Mouse (Mus musculus) bone marrow, adult 2 months (tissue): ENCODE results near the gene Gab1. TPM values are rescaled to one million over a fixed set of nuclear protein-coding genes. Genes with fewer than 3 reads are reported as not detected.

Experiments used
- H3K27ac ChIP-seq: fragments of 200-500 bp; 2 replicates; pipeline ENCODE4 v1.5.1; 2012; ENCODE audit warnings: low read depth, mild to moderate bottlenecking, control low read depth, inconsistent platforms, low read length; ENCODE audit not compliant: control insufficient read depth, poor library complexity, insufficient read depth
- H3K4me1 ChIP-seq: fragments of 200-500 bp; 2 replicates; pipeline ENCODE4 v1.6.1; 2011; ENCODE audit warnings: low read length; ENCODE audit not compliant: control insufficient read depth, insufficient read depth
- H3K4me3 ChIP-seq: fragments of 200-500 bp; replicated peaks from 2 replicates; pipeline ENCODE3; 2011; ENCODE audit warnings: mild to moderate bottlenecking, low read depth, low read length, control low read depth; ENCODE audit not compliant: control insufficient read depth
- CTCF ChIP-seq: fragments of 200-500 bp; IDR thresholded peaks from 2 replicates; pipeline ENCODE4 v1.5.1; 2011; ENCODE audit warnings: low read length, control low read depth; ENCODE audit not compliant: control insufficient read depth, insufficient read depth
- POLR2A ChIP-seq: fragments of 200-500 bp; IDR thresholded peaks from 2 replicates; pipeline ENCODE4 v1.6.1; 2011; ENCODE audit warnings: low read depth, mild to moderate bottlenecking, control low read depth, low read length, borderline replicate concordance; ENCODE audit not compliant: control insufficient read depth
- WGBS: fragments of 180-500 bp; shearing (Covaris S2); methylation state at CpG from one replicate; pipeline ENCODE4 v1.1.7; 2018; 5-methylcytosine and 5-hydroxymethylcytosine counted together
- polyA plus RNA-seq: library from polyadenylated mRNA; stranded (reverse); fragments of >200 nt; gene quantifications from 2 replicates; pipeline ENCODE4 v1.2.4, GENCODE M21; 2011; ENCODE audit warnings: low replicate concordance; ENCODE audit not compliant: missing spikeins, insufficient read depth, insufficient read length

Gab1 gene
- polyA plus RNA-seq, 1 experiment = 13.6 TPM

- Histone ChIP-seq H3K4me1 (peaks cover 2% of the 10 kb centered on the region; the same call in 1 of the 2 replicates), H3K27ac (no peak overlapping the region), H3K4me3 (peak overlapping the region; percentile 24)
- no peak for TF ChIP-seq POLR2A
- TF ChIP-seq CTCF = no peak
- WGBS = 6% methylated on average over 6 of the region's 6 CpGs
These were observed 91.0 kb downstream of the Gab1 start for GRCm38 (mm10) chr8:80789324-80789723.

- Histone ChIP-seq H3K4me3 (no peak overlapping the region), H3K27ac (no peak overlapping the region), H3K4me1 (no peaks in the 10 kb centered on the region)
- WGBS = 91% methylated on average over 9 of the region's 9 CpGs
- TF ChIP-seq POLR2A (no peak), CTCF (no peak)
These were observed 95.8 kb downstream of the Gab1 start for GRCm38 (mm10) chr8:80784559-80784958.

- H3K4me3 ChIP-seq = no peak overlapping the region
- H3K27ac ChIP-seq = no peak overlapping the region
- TF ChIP-seq POLR2A (no peak), CTCF (no peak)
- no peaks in the 10 kb centered on the region for H3K4me1 ChIP-seq
- WGBS = 89% methylated on average over 4 of the region's 4 CpGs
These were observed 97.0 kb downstream of the Gab1 start for GRCm38 (mm10) chr8:80783271-80783670.

GRCm38 (mm10) chr8:80781338-80781737 lies 99.0 kb downstream of the Gab1 start:
- H3K4me1 ChIP-seq = no peaks in the 10 kb centered on the region
- TF ChIP-seq POLR2A = no peak
- TF ChIP-seq CTCF = no peak
- WGBS = 87% methylated on average over 10 of the region's 10 CpGs
- no peak overlapping the region for H3K27ac ChIP-seq
- H3K4me3 ChIP-seq = no peak overlapping the region

GRCm38 (mm10) chr8:80780271-80780670 lies 100.0 kb downstream of the Gab1 start:
- TF ChIP-seq POLR2A = no peak
- no peak for TF ChIP-seq CTCF
- Histone ChIP-seq H3K4me1 (no peaks in the 10 kb centered on the region), H3K27ac (no peak overlapping the region), H3K4me3 (no peak overlapping the region)
- 89% methylated on average over 4 of the region's 4 CpGs for WGBS

GRCm38 (mm10) chr8:80776436-80776835 lies 103.9 kb downstream of the Gab1 start:
- Histone ChIP-seq H3K4me1 (no peaks in the 10 kb centered on the region), H3K27ac (no peak overlapping the region), H3K4me3 (no peak overlapping the region)
- 89% methylated on average over 8 of the region's 8 CpGs for WGBS
- no peak for TF ChIP-seq POLR2A
- no peak for TF ChIP-seq CTCF

- H3K4me1 ChIP-seq = no peaks in the 10 kb centered on the region
- no peak overlapping the region for H3K27ac ChIP-seq
- 76% methylated on average over 4 of the region's 4 CpGs for WGBS
- H3K4me3 ChIP-seq = no peak overlapping the region
- TF ChIP-seq CTCF (no peak), POLR2A (no peak)
These were observed 107.4 kb downstream of the Gab1 start for GRCm38 (mm10) chr8:80772732-80773460.

- TF ChIP-seq CTCF (no peak), POLR2A (no peak)
- Histone ChIP-seq H3K27ac (no peak overlapping the region), H3K4me1 (no peaks in the 10 kb centered on the region), H3K4me3 (no peak overlapping the region)
- 96% methylated on average over 6 of the region's 6 CpGs for WGBS
These were observed 111.9 kb downstream of the Gab1 start for GRCm38 (mm10) chr8:80768451-80768850.
